19 mouse cellular contexts compared by ENCODE assay signal in the genomic region with DNA sequence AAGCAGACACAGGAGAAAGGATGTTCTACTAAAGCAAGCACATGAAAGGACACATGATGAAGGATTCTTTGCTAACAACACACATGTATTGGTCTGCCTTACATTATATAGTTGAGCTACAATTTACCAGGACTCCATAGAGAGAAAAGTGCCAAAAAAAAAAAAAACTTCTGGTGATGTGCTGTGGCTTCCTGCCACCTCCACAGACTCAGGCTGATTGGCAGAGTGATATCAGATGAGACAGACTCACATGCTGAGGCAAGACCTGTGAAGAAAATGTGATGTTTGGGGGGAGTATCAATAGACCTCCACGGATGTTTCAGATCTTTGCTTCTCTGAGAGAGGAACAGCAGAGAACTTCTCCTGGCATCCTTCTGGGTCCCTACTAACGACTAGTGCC. TPM values are rescaled to one million over a fixed set of nuclear protein-coding genes. Genes with fewer than 3 reads are reported as not detected.
"Had no signal": no experiment of that assay in that cellular context is flagged by ENCODE, and none has a peak within 500 bp of the region (broad histone marks: within the 10 kb centered on the region; RNA-seq: fewer than 3 reads in every experiment).

No protein-coding gene starts in this region.

- H3K36me3 ChIP-seq: neural tube, embryonic 13.5 days; neural tube, embryonic 15.5 days; stomach, embryonic 15.5 days had no signal

- DNase-seq: retina, postnatal 1 day; right cerebral cortex, adult 18-20 months; right cerebral cortex, postnatal 14 days; right cerebral cortex, postnatal 25 days; right cerebral cortex, postnatal 4 days; spleen, adult 18-20 months; thymus, adult 18-20 months; thymus, adult 2 months; thymus, postnatal 14 days; thymus, postnatal 25 days; thymus, postnatal 36 days; thymus, postnatal 4 days had no signal

- H3K4me1 ChIP-seq: neural tube, embryonic 13.5 days; neural tube, embryonic 15.5 days; stomach, embryonic 15.5 days had no signal

- H3K27me3 ChIP-seq: stomach, embryonic 15.5 days had no signal

- H3K9ac ChIP-seq: neural tube, embryonic 13.5 days; neural tube, embryonic 15.5 days; stomach, embryonic 15.5 days had no signal

- H3K4me2 ChIP-seq: neural tube, embryonic 13.5 days; neural tube, embryonic 15.5 days; stomach, embryonic 15.5 days had no signal

- H3K9me3 ChIP-seq: neural tube, embryonic 13.5 days; neural tube, embryonic 15.5 days; stomach, embryonic 15.5 days had no signal

- H3K27ac ChIP-seq: neural tube, embryonic 13.5 days; neural tube, embryonic 15.5 days; stomach, embryonic 15.5 days; stomach, postnatal 0 days had no signal

- H3K4me3 ChIP-seq: neural tube, embryonic 13.5 days; neural tube, embryonic 15.5 days; stomach, embryonic 15.5 days had no signal

RNA-seq across cellular contexts. Expression of gene Dbx2, which starts 6.0 kb away (rescaled TPM):
- polyA plus RNA-seq: spleen, adult 2 months; stomach, embryonic 14.5 days; stomach, embryonic 16.5 days; stomach, postnatal 0 days had no signal
